Mouse (Mus musculus) thymus, postnatal 10 days (tissue): ENCODE measurements around the gene Klk1b8.
"Not testable (repeated sequence)": the region's sequence is repeated elsewhere in the genome, so short reads cannot be mapped to it uniquely, and the experiment has no call there.

Experiments used
- DNase-seq, 2 experiments: peaks; one replicate each; pipeline ENCODE4 v3.0.0; 2021; ENCODE audit warnings: low spot score in 2 of 2

Gene Klk1b8

DNA sequence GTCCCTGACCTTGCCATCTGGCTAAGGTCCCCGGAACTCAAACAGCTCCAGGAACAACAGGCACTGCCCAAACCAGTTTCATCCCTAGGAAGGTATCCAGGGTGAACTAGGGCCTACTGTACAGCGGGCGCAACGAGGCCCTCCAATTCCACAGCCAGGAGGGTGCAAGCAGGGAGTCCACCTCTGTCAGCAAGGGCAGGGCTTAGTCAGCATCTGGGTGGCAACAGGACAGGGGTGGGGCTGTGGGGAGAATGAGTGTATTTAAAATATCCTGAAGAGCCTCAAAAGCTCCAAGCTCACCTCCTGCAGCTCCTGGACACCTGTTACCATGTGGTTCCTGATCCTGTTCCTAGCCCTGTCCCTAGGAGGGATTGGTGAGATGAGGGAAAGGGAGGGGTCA, 45.1 kb downstream of the Klk1b8 start, which contains the start of gene Klk1b11:
Gene Klk1b11 (plus strand): TSS at position 301 of the 400 bp plus-strand sequence.
- DNase-seq, result not testable (repeated sequence)
